Mouse (Mus musculus): ENCODE data around the gene Sike1. TPM values are rescaled to one million over a fixed set of nuclear protein-coding genes. Genes with fewer than 3 reads are reported as not detected.

The Sike1 gene
- total and polyA plus RNA-seq, 3 experiments = 15.7 to 27.0 TPM; not detected in 1

DNA sequence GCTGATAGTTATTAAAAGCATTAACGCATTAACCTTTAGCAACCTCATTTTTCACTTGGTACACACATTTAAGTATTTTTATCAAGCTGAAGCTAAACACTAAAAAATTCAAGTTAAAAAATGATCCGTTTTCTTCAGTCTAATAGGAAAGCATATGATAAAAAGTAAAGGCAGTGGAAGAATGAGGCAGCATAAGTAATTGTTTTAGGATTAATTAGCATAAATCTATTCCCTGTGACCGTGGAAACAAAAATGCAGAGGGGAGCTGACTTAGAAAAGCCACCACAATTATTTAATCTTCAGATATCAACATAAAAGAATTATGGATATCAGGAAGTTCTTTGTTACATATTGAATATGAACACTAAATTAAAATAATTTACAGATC lies 15.2 kb upstream of the Sike1 start:
- Histone ChIP-seq H3K27me3 (ENCODE audit: control insufficient read depth in 1 of 2, insufficient read depth in 2 of 2, low read length in 2 of 2) (peaks cover 0 to 2% of the 10 kb centered on the region in 2 experiments; a peak in 2 of 4 replicates), H3K4me3 (ENCODE audit: control insufficient read depth in 1 of 2, insufficient read depth in 1 of 2, low read depth in 2 of 2, low read length in 2 of 2) (no peak overlapping the region), H3K9ac (ENCODE audit: control insufficient read depth, low read depth, low read length, poor library complexity, severe bottlenecking) (no peak overlapping the region), H3K36me3 (ENCODE audit: control insufficient read depth in 1 of 2, insufficient read depth in 2 of 2, low read length in 2 of 2) (no peaks in the 10 kb centered on the region), H3K9me3 (replicated peaks; ENCODE audit: insufficient read depth, low read length) (no peaks in the 10 kb centered on the region), H3K79me2 (ENCODE audit: control insufficient read depth, insufficient read depth, low read length, poor library complexity) (no peaks in the 10 kb centered on the region), H3K4me1 (ENCODE audit: control insufficient read depth in 1 of 2, insufficient read depth in 2 of 2, low read length in 2 of 2) (no peaks in the 10 kb centered on the region), H3K27ac (ENCODE audit: control insufficient read depth, low read depth, low read length) (no peak overlapping the region)
- no peak for DNase-seq (ENCODE audit: low read depth, low spot score)
- TF ChIP-seq NRF1 (IDR thresholded peaks at IDR 0.05; ENCODE audit: insufficient read depth, low read depth, low read length, poor library complexity, severe bottlenecking) (no peak), TCF12 (IDR thresholded peaks at IDR 0.05; ENCODE audit: low read depth, low read length) (no peak), MYB (IDR thresholded peaks at IDR 0.05; ENCODE audit: low read depth, low read length) (no peak), E2F4 (IDR thresholded peaks at IDR 0.05; ENCODE audit: borderline replicate concordance, low read depth, low read length) (no peak), ZC3H11A (IDR thresholded peaks at IDR 0.05; ENCODE audit: low read depth, low read length) (no peak), RCOR1 (IDR thresholded peaks at IDR 0.05; ENCODE audit: low read depth, low read length) (no peak), POLR2AphosphoS5 (IDR thresholded peaks at IDR 0.05; ENCODE audit: borderline replicate concordance, low read depth, low read length) (no peak), TBP (IDR thresholded peaks at IDR 0.05; ENCODE audit: low read depth, low read length) (no peak), ZKSCAN1 (IDR thresholded peaks at IDR 0.05; ENCODE audit: low read depth, low read length) (no peak), SMC3 (IDR thresholded peaks at IDR 0.05; ENCODE audit: low read depth, low read length) (no peak), MAFK (IDR thresholded peaks at IDR 0.05; ENCODE audit: borderline replicate concordance, low read depth, low read length) (no peak), TAL1 (IDR thresholded peaks at IDR 0.05; ENCODE audit: low read length) (no peak), NELFE (IDR thresholded peaks at IDR 0.05; ENCODE audit: low read depth, low read length) (no peak), SIN3A (IDR thresholded peaks at IDR 0.05; ENCODE audit: low read length) (no peak), USF1 (IDR thresholded peaks at IDR 0.05; ENCODE audit: low read depth, low read length) (no peak), CTCF (IDR thresholded peaks at IDR 0.05 in 2 of 3, conservative IDR thresholded peaks at IDR 0.05 in 1 of 3; ENCODE audit: control insufficient read depth in 1 of 3, insufficient read depth in 1 of 3, low read depth in 2 of 3, low read length in 3 of 3, poor library complexity in 1 of 3, severe bottlenecking in 1 of 3) (no peak), CHD2 (IDR thresholded peaks at IDR 0.05; ENCODE audit: low read length) (no peak)

DNA sequence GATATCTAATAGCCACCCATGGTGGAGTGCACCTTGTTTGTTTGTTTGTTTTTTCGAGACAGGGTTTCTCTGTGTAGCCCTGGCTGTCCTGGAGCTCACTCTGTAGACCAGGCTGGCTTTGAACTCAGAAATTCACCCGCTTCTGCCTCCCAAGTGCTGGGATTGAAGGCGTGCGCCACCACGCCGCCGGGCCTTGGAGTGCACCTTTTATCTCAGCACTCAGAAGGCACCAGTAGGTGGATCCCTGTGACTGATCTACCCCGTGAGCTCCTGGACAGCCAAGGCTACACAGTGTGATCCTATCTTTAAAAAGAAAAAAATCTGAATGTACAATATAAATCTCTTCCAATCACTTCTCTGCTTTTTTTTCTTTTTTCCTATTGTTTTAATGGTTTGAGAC lies 4.5 kb upstream of the Sike1 start:
- TF ChIP-seq POLR2A (IDR thresholded peaks at IDR 0.05; ENCODE audit: control insufficient read depth in 1 of 2, insufficient read depth in 1 of 2, low read depth in 1 of 2, low read length in 2 of 2, poor library complexity in 1 of 2) (no peak), POLR2AphosphoS2 (IDR thresholded peaks at IDR 0.05; ENCODE audit: low read length) (no peak), E2F4 (IDR thresholded peaks at IDR 0.05; ENCODE audit: borderline replicate concordance, low read depth, low read length) (no peak), NELFE (IDR thresholded peaks at IDR 0.05; ENCODE audit: low read depth, low read length) (no peak), CHD1 (IDR thresholded peaks at IDR 0.05; ENCODE audit: low read depth, low read length) (no peak), ELF1 (IDR thresholded peaks at IDR 0.05; ENCODE audit: low read depth, low read length) (no peak), POLR2AphosphoS5 (IDR thresholded peaks at IDR 0.05; ENCODE audit: borderline replicate concordance, low read depth, low read length) (no peak), MAZ (IDR thresholded peaks at IDR 0.05; ENCODE audit: low read depth, low read length) (no peak), TCF12 (IDR thresholded peaks at IDR 0.05; ENCODE audit: low read depth, low read length) (no peak), SIN3A (IDR thresholded peaks at IDR 0.05; ENCODE audit: low read length) (no peak), UBTF (IDR thresholded peaks at IDR 0.05; ENCODE audit: borderline replicate concordance, insufficient read depth, low read depth, low read length) (no peak)

More for the DNA sequence above, 4.5 kb upstream of the Sike1 start:
- H3K79me2 ChIP-seq (ENCODE audit: control insufficient read depth, insufficient read depth, low read length, poor library complexity) = no peaks in the 10 kb centered on the region; the same call in 1 of the 2 replicates
- no peak overlapping the region for H3K9ac ChIP-seq (ENCODE audit: control insufficient read depth, low read depth, low read length, poor library complexity, severe bottlenecking)
- H3K27me3 ChIP-seq (ENCODE audit: control insufficient read depth in 1 of 2, insufficient read depth in 2 of 2, low read length in 2 of 2) = peaks cover 0 to 1% of the 10 kb centered on the region in 2 experiments; a peak in 2 of 4 replicates
- H3K27ac ChIP-seq (ENCODE audit: control insufficient read depth, low read depth, low read length) = no peak overlapping the region
- no peak overlapping the region for H3K4me3 ChIP-seq (ENCODE audit: control insufficient read depth in 1 of 2, insufficient read depth in 1 of 2, low read depth in 2 of 2, low read length in 2 of 2)
- H3K36me3 ChIP-seq (ENCODE audit: control insufficient read depth in 1 of 2, insufficient read depth in 2 of 2, low read length in 2 of 2) = 0 out of 4 replicates have a peak, but pooled peaks cover 0 to 4% of the 10 kb centered on the region in 2 experiments
- H3K9me3 ChIP-seq (replicated peaks; ENCODE audit: insufficient read depth, low read length) = no peaks in the 10 kb centered on the region
- H3K4me1 ChIP-seq (ENCODE audit: control insufficient read depth in 1 of 2, insufficient read depth in 2 of 2, low read length in 2 of 2) = peaks cover 0 to 4% of the 10 kb centered on the region in 2 experiments; a peak in 3 of 4 replicates
- DNase-seq (ENCODE audit: low read depth, low spot score) = no peak

Measured in MEL (cell line).